Mouse (Mus musculus): Measurements from ENCODE around the gene Iltifb. TPM values are rescaled to one million over a fixed set of nuclear protein-coding genes. Genes with fewer than 3 reads are reported as not detected.
"Not testable (repeated sequence)": the region's sequence is repeated elsewhere in the genome, so short reads cannot be mapped to it uniquely, and the experiment has no call there.

Iltifb gene
- polyA plus RNA-seq, 1 experiment from 2014 or later: not detected

DNA sequence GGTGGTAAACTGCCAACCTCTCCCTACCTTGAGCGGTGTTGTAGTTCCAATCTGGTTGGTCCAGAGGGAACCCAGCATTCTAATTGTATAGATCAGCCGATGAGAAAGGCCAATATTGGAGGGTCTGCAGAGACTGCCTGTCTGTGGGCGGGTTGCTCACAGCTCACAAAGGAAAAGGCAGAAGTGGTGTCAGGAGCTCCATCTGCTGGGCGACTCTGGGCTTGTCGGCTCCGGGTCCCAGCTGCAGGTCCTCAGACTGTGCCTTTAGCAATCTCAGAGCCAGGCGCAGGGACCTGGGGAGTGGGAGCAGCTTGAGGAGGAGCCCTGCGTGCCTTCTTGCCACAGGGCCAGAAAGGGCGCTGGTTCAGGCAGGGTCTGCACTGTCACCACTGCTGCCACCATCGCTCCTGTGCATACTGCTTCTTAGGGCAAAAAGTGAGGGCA is 44.0 kb downstream of the Iltifb start:
- Histone ChIP-seq H3K36me3 (no peaks in the 10 kb centered on the region), H3K4me1 (no peaks in the 10 kb centered on the region; the same call in 1 of the 2 replicates), H3K27ac (no peak overlapping the region), H3K9ac (no peak overlapping the region), H3K9me3 (no peaks in the 10 kb centered on the region), H3K4me3 (no peak overlapping the region), H3K27me3 (no peaks in the 10 kb centered on the region), H3K4me2 (no peak overlapping the region)
- no peak for ATAC-seq (ENCODE audit: insufficient number of reproducible peaks, insufficient read depth, low FRiP score, low TSS enrichment, low read depth)
- 39% methylated on average over 10 of the region's 10 CpGs for WGBS

DNA sequence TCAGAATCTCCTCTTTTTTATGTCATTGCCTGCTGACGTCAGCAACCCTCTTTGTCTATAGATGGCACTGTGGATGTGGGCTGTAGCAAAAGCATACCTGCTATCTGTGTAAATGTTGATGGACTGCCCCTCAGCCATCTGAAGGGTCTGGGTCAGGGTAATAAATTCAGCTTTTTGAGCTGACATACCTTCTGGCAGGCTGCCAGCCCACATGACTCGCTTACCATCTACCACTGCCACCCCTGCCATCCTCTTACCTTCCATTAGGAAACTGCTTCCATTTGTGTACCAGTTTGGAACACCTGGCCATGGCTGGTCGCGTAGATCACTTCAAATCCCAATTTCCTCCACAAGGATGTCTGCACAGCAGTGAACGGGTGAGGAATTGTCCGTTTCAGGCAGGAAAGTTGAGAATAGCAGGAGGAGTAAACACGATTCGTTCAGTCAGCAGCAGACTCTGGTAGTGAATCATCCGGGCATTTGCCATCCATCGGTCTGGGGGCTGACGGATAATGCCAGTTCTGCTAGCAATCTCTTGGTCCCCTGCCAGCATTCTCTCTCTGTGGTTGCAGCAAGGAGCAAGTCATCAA is 45.7 kb downstream of the Iltifb start:
- not testable (repeated sequence) for H3K27me3 ChIP-seq; H3K9me3 ChIP-seq; H3K27ac ChIP-seq; H3K4me1 ChIP-seq; H3K4me2 ChIP-seq; H3K9ac ChIP-seq; H3K4me3 ChIP-seq; H3K36me3 ChIP-seq; ATAC-seq (ENCODE audit: insufficient number of reproducible peaks, insufficient read depth, low FRiP score, low TSS enrichment, low read depth)
- WGBS: 80% methylated on average over 11 of the region's 11 CpGs

DNA sequence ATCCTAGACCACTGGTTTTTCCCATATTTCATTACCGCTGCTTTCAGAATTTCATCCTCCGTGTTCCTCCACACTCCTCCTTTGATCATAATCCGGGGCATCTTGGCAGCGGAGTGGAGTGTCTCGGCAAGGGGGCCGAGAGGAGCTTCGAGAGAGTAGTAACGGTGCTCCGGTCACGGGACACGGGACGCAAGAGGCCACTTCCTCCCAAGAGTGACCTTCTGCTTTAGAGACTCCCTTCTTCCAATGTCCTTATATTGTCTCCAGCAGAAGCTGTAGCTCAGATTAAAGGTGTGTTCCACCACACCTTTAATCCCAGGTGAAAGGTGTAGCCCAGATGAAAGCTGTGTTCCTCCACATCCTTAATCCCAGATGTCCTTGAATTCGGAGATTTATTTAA is 54.2 kb downstream of the Iltifb start, which contains the start of gene Gm32717:
TSS of gene Gm32717 (minus strand) at position 101 of the 400 bp plus-strand sequence.
- ATAC-seq (ENCODE audit: insufficient number of reproducible peaks, insufficient read depth, low FRiP score, low TSS enrichment, low read depth); H3K27me3 ChIP-seq; H3K27ac ChIP-seq; H3K4me2 ChIP-seq; H3K36me3 ChIP-seq; H3K4me1 ChIP-seq; H3K4me3 ChIP-seq; H3K9ac ChIP-seq; H3K9me3 ChIP-seq: not testable (repeated sequence)
- no CpG with 5 or more reads among the region's 13 CpGs for WGBS

Other genes starting within 250 kb of the Iltifb start
- gene Mdm1, start 153.2 kb downstream of the Iltifb start, polyA plus RNA-seq (2015; fragmentation: Nextera tagmentation; extraction: Ambion mirVana): 39.6 and 40.8 TPM in 2 replicates
- not detected in 2 replicates for gene Il22, start 90.1 kb downstream of the Iltifb start, polyA plus RNA-seq (2015; fragmentation: Nextera tagmentation; extraction: Ambion mirVana)
- gene Gm32717, start 54.3 kb downstream of the Iltifb start, polyA plus RNA-seq (2015; fragmentation: Nextera tagmentation; extraction: Ambion mirVana): 0.15 TPM in 1 of 2 replicates, not detected in the other
- gene Gm32802, start 36.4 kb downstream of the Iltifb start, polyA plus RNA-seq (2015; fragmentation: Nextera tagmentation; extraction: Ambion mirVana): 0.15 TPM in 1 of 2 replicates, not detected in the other
- not detected in 2 replicates for gene Gm9040, start 31.9 kb upstream of the Iltifb start, polyA plus RNA-seq (2015; fragmentation: Nextera tagmentation; extraction: Ambion mirVana)
- gene Gm9044, start 37.4 kb upstream of the Iltifb start, polyA plus RNA-seq (2015; fragmentation: Nextera tagmentation; extraction: Ambion mirVana): not detected in 2 replicates
- gene Gm9045, start 42.8 kb upstream of the Iltifb start, polyA plus RNA-seq (2015; fragmentation: Nextera tagmentation; extraction: Ambion mirVana): 0.21 TPM in 1 of 2 replicates, not detected in the other
- not detected in 2 replicates for gene Gm9046, start 48.2 kb upstream of the Iltifb start, polyA plus RNA-seq (2015; fragmentation: Nextera tagmentation; extraction: Ambion mirVana)
- not detected in 2 replicates for gene Gm9048, start 53.6 kb upstream of the Iltifb start, polyA plus RNA-seq (2015; fragmentation: Nextera tagmentation; extraction: Ambion mirVana)
- 0.21 TPM in 1 of 2 replicates, not detected in the other for gene Gm9049, start 59.1 kb upstream of the Iltifb start, polyA plus RNA-seq (2015; fragmentation: Nextera tagmentation; extraction: Ambion mirVana)
- gene Ifng, start 146.0 kb upstream of the Iltifb start, polyA plus RNA-seq (2015; fragmentation: Nextera tagmentation; extraction: Ambion mirVana): not detected in 2 replicates

All from embryonic facial prominence, embryonic 13.5 days (tissue).